Mouse (Mus musculus) lung, embryonic 14.5 days (tissue): ENCODE measurements around the gene Neil1. TPM values are rescaled to one million over a fixed set of nuclear protein-coding genes. Genes with fewer than 3 reads are reported as not detected.

Source experiments
- ATAC-seq: fragments of 200-750 bp; cut with Nextera tagmentation; 2 replicates; pipeline ENCODE4 v1.8.0; 2017; ENCODE audit warnings: mild to moderate bottlenecking, moderate TSS enrichment, moderate library complexity; ENCODE audit not compliant: insufficient read depth
- DNase-seq: peaks from one replicate; pipeline ENCODE4 v3.0.0-alpha.2; 2015
- H3K27ac ChIP-seq: fragments of 300-500 bp; sonication (generic); 2 replicates; pipeline ENCODE4 v1.5.1; 2014; ENCODE audit warnings: low read depth, mild to moderate bottlenecking, moderate library complexity
- H3K27me3 ChIP-seq: fragments of 300-500 bp; sonication (generic); 2 replicates; pipeline ENCODE4 v1.6.1; 2014; ENCODE audit warnings: low read length, control low read depth; ENCODE audit not compliant: insufficient read depth
- H3K36me3 ChIP-seq: fragments of 300-500 bp; sonication (generic); 2 replicates; pipeline ENCODE4 v1.6.1; 2014; ENCODE audit warnings: control low read depth; ENCODE audit not compliant: insufficient read depth
- H3K4me1 ChIP-seq: fragments of 300-500 bp; sonication (generic); 2 replicates; pipeline ENCODE4 v1.6.1; 2014; ENCODE audit warnings: antibody characterized with exemption, control low read depth; ENCODE audit not compliant: insufficient read depth
- H3K4me2 ChIP-seq: fragments of 300-500 bp; sonication (generic); 2 replicates; pipeline ENCODE4 v1.6.1; 2014; ENCODE audit warnings: mild to moderate bottlenecking
- H3K4me3 ChIP-seq: fragments of 300-500 bp; sonication (generic); 2 replicates; pipeline ENCODE4 v1.5.1; 2014; ENCODE audit warnings: low read depth, low read length
- H3K9ac ChIP-seq: fragments of 300-500 bp; sonication (generic); 2 replicates; pipeline ENCODE4 v1.6.1; 2014
- H3K9me3 ChIP-seq: fragments of 300-500 bp; sonication (generic); 2 replicates; pipeline ENCODE4 v1.6.1; 2016; ENCODE audit warnings: low read depth, low read length, control low read depth
- CTCF ChIP-seq: IDR thresholded peaks from 2 replicates; pipeline ENCODE4 v1.5.1; 2016; ENCODE audit warnings: antibody characterized with exemption, low read depth
- WGBS: fragments of 180-500 bp; shearing (Covaris S2); extraction: QIAGEN DNeasy Blood & Tissue Kit; methylation state at CpG from one replicate; pipeline ENCODE4 v1.1.7; 2014; 5-methylcytosine and 5-hydroxymethylcytosine counted together
- polyA plus RNA-seq: library from polyadenylated mRNA; unstranded; fragments of >200 nt; fragmentation: Nextera tagmentation; extraction: Ambion mirVana; gene quantifications from 2 replicates; pipeline ENCODE4 v1.2.1, GENCODE M21; 2014

The Neil1 gene
- polyA plus RNA-seq: 5.9 and 7.1 TPM in 2 replicates

- under 1% methylated on average over 27 of the region's 27 CpGs for WGBS
- H3K36me3 ChIP-seq: peaks cover 8% of the 10 kb centered on the region; the same call in 1 of the 2 replicates
- 0 out of 2 replicates have a peak, but pooled peaks have one; percentile 13 for TF ChIP-seq CTCF
Observed at GRCm38 (mm10) chr9:57148144-57148878, at the start of gene Neil1. Gene Neil1, minus strand, starts transcription at chr9:57148305.

DNA sequence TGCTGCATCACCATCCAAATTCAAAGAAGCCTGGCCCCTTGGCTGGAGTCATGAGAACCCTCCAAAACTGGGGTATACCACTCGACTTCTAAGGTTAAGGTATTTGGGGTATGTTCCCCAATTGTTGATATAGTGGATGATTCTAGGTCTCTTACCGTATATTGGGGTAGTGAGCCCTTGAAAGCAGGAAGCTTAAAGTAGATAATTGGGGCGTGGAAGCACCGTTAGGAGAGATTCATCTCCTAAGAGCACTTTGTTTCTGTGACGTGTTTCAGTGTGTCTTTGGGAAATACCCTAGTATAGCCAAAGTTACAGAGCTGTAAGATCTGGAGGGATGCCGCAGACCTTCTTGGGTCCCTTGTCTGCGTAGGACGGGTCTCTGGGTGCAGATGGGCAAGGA, 49.3 kb upstream of the Neil1 start:
- no peak for TF ChIP-seq CTCF
- Histone ChIP-seq H3K36me3 (no peaks in the 10 kb centered on the region), H3K27me3 (no peaks in the 10 kb centered on the region), H3K27ac (no peak overlapping the region), H3K9me3 (no peaks in the 10 kb centered on the region), H3K4me3 (no peak overlapping the region), H3K4me2 (no peak overlapping the region), H3K9ac (no peak overlapping the region), H3K4me1 (no peaks in the 10 kb centered on the region)
- ATAC-seq (no peak), DNase-seq (no peak)
- WGBS: 75% methylated on average over 8 of the region's 8 CpGs

More at GRCm38 (mm10) chr9:57148144-57148878, at the start of gene Neil1:
- 0 out of 2 replicates have a peak, but pooled peaks cover 4% of the 10 kb centered on the region for H3K4me1 ChIP-seq
- DNase-seq (peak; percentile 93), ATAC-seq (peak; percentile 91)
- no peaks in the 10 kb centered on the region for H3K27me3 ChIP-seq
- H3K9ac ChIP-seq: peak within 1 kb of the TSS; percentile 63
- peak within 1 kb of the TSS; percentile 48 for H3K4me3 ChIP-seq
- peak within 1 kb of the TSS; percentile 86 for H3K27ac ChIP-seq
- peak within 1 kb of the TSS; percentile 78 for H3K4me2 ChIP-seq
- H3K9me3 ChIP-seq: no peaks in the 10 kb centered on the region

DNA sequence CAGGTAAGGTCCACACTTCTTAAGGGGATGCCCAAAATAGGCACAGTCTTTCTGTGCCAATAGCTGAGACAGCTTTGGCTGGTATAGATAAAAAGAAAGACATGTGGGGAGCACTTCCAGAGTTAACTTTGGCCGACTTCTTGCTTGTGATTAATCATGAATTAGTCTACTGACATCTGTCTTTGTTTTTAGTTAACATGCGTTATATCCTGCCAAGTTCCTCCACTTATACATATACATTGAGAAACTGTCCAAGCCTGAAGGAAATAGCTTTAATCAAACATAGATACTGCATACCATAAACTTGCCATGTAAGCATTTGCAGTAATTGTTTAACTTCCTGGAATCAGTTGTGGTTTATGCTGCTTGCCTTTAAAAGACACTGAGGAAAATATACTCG, 48.6 kb upstream of the Neil1 start:
- Histone ChIP-seq H3K27me3 (no peaks in the 10 kb centered on the region), H3K36me3 (no peaks in the 10 kb centered on the region), H3K9ac (no peak overlapping the region), H3K4me1 (no peaks in the 10 kb centered on the region), H3K4me3 (no peak overlapping the region), H3K4me2 (no peak overlapping the region), H3K9me3 (no peaks in the 10 kb centered on the region), H3K27ac (no peak overlapping the region)
- peak; percentile 38 for DNase-seq
- no peak for ATAC-seq
- TF ChIP-seq CTCF: no peak
- 45% methylated on average over 3 of the region's 3 CpGs for WGBS

DNA sequence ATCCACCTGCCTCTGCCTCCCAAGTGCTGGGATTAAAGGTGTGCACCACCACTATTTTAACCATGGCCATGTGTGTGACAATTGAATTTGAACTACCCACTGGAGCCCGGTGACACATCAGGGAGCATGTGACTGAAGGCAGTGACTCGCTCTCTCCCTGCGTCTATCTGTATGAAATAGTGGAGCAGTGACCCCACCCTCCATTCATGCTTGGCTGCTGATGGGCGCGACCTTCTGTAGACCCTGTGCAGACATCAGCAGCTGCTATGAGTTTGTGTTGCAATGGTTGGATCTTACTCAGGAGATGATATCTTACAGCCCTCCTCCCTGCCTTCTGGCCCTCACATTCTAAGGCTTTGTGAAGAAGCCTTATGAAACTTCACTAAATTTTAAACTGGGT, 20.3 kb upstream of the Neil1 start:
- Histone ChIP-seq H3K27me3 (no peaks in the 10 kb centered on the region), H3K27ac (no peak overlapping the region), H3K4me1 (no peaks in the 10 kb centered on the region), H3K4me3 (no peak overlapping the region), H3K9me3 (no peaks in the 10 kb centered on the region), H3K4me2 (no peak overlapping the region), H3K9ac (no peak overlapping the region), H3K36me3 (no peaks in the 10 kb centered on the region)
- WGBS: 80% methylated on average over 5 of the region's 5 CpGs
- ATAC-seq (no peak), DNase-seq (no peak)
- TF ChIP-seq CTCF: no peak

GRCm38 (mm10) chr9:57166173-57166572, 18.1 kb upstream of the Neil1 start:
- no peak overlapping the region for H3K27ac ChIP-seq

GRCm38 (mm10) chr9:57163137-57163536, 15.0 kb upstream of the Neil1 start:
- Histone ChIP-seq H3K27ac (no peak overlapping the region), H3K4me3 (no peak overlapping the region), H3K4me2 (no peak overlapping the region), H3K36me3 (no peaks in the 10 kb centered on the region), H3K4me1 (no peaks in the 10 kb centered on the region), H3K9me3 (no peaks in the 10 kb centered on the region), H3K9ac (no peak overlapping the region), H3K27me3 (no peaks in the 10 kb centered on the region)
- WGBS: 27% methylated on average over 2 of the region's 2 CpGs
- no peak for TF ChIP-seq CTCF
- no peak for ATAC-seq
- DNase-seq: no peak

More at GRCm38 (mm10) chr9:57166173-57166572, 18.1 kb upstream of the Neil1 start:
- no peak overlapping the region for H3K9ac ChIP-seq
- ATAC-seq (no peak), DNase-seq (no peak)
- H3K9me3 ChIP-seq: no peaks in the 10 kb centered on the region
- no peak for TF ChIP-seq CTCF
- no peak overlapping the region for H3K4me3 ChIP-seq
- H3K4me1 ChIP-seq: no peaks in the 10 kb centered on the region
- no peak overlapping the region for H3K4me2 ChIP-seq
- no peaks in the 10 kb centered on the region for H3K36me3 ChIP-seq
- 89% methylated on average over 2 of the region's 2 CpGs for WGBS
- H3K27me3 ChIP-seq: no peaks in the 10 kb centered on the region

DNA sequence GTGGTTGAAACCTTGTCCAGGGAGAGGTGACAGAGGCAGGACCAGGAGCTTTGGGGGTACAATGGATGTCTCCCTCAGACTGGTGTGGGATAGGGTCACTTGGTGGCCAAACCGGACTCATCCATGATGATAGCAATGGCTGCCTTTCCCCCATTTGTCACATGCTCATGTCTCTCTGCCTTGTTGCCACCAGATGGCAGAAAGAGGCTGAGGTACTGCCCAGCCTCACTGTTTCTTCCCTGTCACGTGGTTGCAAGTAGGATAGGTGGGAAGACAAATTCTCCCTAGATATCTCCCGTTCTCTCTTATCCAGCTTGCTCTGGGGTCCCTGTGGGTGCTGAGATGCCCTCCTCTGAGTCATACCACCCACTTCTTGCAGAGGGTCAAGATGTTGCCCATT, 14.4 kb upstream of the Neil1 start:
- TF ChIP-seq CTCF: peak; percentile 67
- no peak overlapping the region for H3K9ac ChIP-seq
- no peak overlapping the region for H3K4me2 ChIP-seq
- WGBS: 7% methylated on average over 3 of the region's 3 CpGs
- H3K4me3 ChIP-seq: no peak overlapping the region
- no peak overlapping the region for H3K27ac ChIP-seq
- no peaks in the 10 kb centered on the region for H3K9me3 ChIP-seq
- no peaks in the 10 kb centered on the region for H3K27me3 ChIP-seq
- no peaks in the 10 kb centered on the region for H3K4me1 ChIP-seq
- DNase-seq: peak; percentile 48
- H3K36me3 ChIP-seq: no peaks in the 10 kb centered on the region
- no peak for ATAC-seq
